Mouse (Mus musculus) C2C12 (cell line): ENCODE measurements around the gene Efcab14. TPM values are rescaled to one million over a fixed set of nuclear protein-coding genes. Genes with fewer than 3 reads are reported as not detected.

Source experiments
- H3K27me3 ChIP-seq: one replicate; pipeline ENCODE4 v1.6.1; 2011; ENCODE audit not compliant: control insufficient read depth, insufficient read depth, insufficient read length
- H3K36me3 ChIP-seq: one replicate; pipeline ENCODE4 v1.6.1; 2011; ENCODE audit not compliant: control insufficient read depth, insufficient read depth
- H3K4me3 ChIP-seq: one replicate; pipeline ENCODE4 v1.5.1; 2011; ENCODE audit warnings: mild to moderate bottlenecking, control low read depth; ENCODE audit not compliant: poor library complexity, insufficient read depth, severe bottlenecking
- H3K79me2 ChIP-seq: one replicate; pipeline ENCODE4 v1.6.1; 2011; ENCODE audit not compliant: control insufficient read depth, insufficient read depth
- H3K79me3 ChIP-seq: one replicate; pipeline ENCODE4 v1.6.1; 2011; ENCODE audit warnings: low read depth, control low read depth
- H3ac ChIP-seq: one replicate; pipeline ENCODE3; 2011; ENCODE audit warnings: low read depth; ENCODE audit not compliant: control insufficient read depth, insufficient read length
- CEBPB ChIP-seq: IDR thresholded peaks from one replicate; pipeline ENCODE4 v1.6.1; 2011; ENCODE audit warnings: low read depth, mild to moderate bottlenecking, control low read depth, moderate library complexity
- CTCF ChIP-seq: IDR thresholded peaks from one replicate; pipeline ENCODE4 v1.5.1; 2011; ENCODE audit not compliant: control insufficient read depth, insufficient read depth, insufficient read length
- FOSL1 ChIP-seq: IDR thresholded peaks from one replicate; pipeline ENCODE4 v1.8.0; 2011; ENCODE audit warnings: mild to moderate bottlenecking, low read length; ENCODE audit not compliant: poor library complexity, insufficient read depth, severe bottlenecking
- MAX ChIP-seq: IDR thresholded peaks from one replicate; pipeline ENCODE4 v1.6.1; 2011; ENCODE audit warnings: mild to moderate bottlenecking, control low read depth
- MYOD1 ChIP-seq: IDR thresholded peaks from one replicate; pipeline ENCODE4 v1.6.1; 2011; ENCODE audit warnings: low read depth; ENCODE audit not compliant: control insufficient read depth, insufficient read length
- MYOG ChIP-seq: IDR thresholded peaks from one replicate; pipeline ENCODE4 v1.6.1; 2011; ENCODE audit not compliant: control insufficient read depth, insufficient read length; ENCODE audit errors: extremely low read depth
- USF1 ChIP-seq: IDR thresholded peaks from one replicate; pipeline ENCODE4 v1.6.1; 2011; ENCODE audit warnings: low read depth, mild to moderate bottlenecking, control low read depth, moderate library complexity
- polyA plus RNA-seq: library from polyadenylated mRNA; unstranded; fragments of >200 nt; fragmentation: generic; extraction: Trizol; gene quantifications from one replicate; pipeline ENCODE4 v1.2.1, GENCODE M21; 2012; ENCODE audit warnings: missing spikeins

The Efcab14 gene
- polyA plus RNA-seq, 1 experiment = 12.6 TPM

DNA sequence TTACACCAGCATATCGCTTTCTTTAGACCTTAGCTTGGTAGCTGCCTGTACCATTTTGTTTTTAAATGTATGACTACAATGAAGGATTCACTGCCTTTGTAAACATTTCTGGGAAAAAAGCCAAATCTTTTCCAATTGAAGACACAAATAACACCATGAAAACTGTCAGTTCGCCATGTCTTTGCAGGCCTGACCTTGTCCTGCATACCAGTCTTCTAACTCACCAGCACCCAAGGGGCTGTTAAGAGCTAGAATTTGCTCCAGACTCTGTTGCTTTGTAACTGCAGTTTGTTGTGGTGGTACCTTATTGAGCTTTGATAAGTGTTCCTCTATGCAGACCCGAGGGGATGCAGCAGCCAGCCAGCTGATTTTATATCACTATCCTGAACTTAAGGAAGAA lies 62.4 kb downstream of the Efcab14 start:
- Histone ChIP-seq H3ac (no peak overlapping the region), H3K36me3 (peaks cover 65% of the 10 kb centered on the region), H3K79me3 (no peaks in the 10 kb centered on the region), H3K79me2 (no peaks in the 10 kb centered on the region), H3K27me3 (no peaks in the 10 kb centered on the region), H3K4me3 (no peak overlapping the region)
- TF ChIP-seq MYOG = no peak
- TF ChIP-seq CTCF = no peak
- no peak for TF ChIP-seq FOSL1
- TF ChIP-seq MYOD1 = no peak
- TF ChIP-seq MAX = no peak
- no peak for TF ChIP-seq CEBPB
- TF ChIP-seq USF1 = no peak

DNA sequence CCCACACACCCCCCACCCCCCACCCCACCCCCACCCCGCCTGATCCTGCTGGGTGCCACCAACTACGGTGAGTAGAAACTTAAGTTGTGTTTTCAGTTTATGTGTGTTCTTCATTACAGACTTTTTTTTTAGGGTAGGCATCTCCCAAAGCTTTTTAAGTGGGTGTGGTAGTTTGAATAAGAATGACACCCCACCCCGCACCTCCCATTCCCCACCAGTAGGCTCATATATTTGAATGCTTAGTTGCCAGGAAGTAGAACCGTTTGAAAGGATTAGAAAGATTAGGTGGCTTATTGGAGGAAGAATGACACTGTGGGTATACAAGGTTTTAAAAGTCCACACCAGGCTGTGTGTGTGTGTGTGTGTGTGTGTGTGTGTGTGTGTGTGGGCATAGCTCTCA lies 74.8 kb downstream of the Efcab14 start:
- no peaks in the 10 kb centered on the region for H3K27me3 ChIP-seq
- H3K79me2 ChIP-seq = no peaks in the 10 kb centered on the region
- no peaks in the 10 kb centered on the region for H3K36me3 ChIP-seq
- TF ChIP-seq FOSL1 (no peak), MAX (no peak), USF1 (no peak), MYOD1 (no peak), CEBPB (no peak), MYOG (no peak), CTCF (no peak)
- no peak overlapping the region for H3ac ChIP-seq
- H3K4me3 ChIP-seq = no peak overlapping the region
- H3K79me3 ChIP-seq = no peaks in the 10 kb centered on the region

DNA sequence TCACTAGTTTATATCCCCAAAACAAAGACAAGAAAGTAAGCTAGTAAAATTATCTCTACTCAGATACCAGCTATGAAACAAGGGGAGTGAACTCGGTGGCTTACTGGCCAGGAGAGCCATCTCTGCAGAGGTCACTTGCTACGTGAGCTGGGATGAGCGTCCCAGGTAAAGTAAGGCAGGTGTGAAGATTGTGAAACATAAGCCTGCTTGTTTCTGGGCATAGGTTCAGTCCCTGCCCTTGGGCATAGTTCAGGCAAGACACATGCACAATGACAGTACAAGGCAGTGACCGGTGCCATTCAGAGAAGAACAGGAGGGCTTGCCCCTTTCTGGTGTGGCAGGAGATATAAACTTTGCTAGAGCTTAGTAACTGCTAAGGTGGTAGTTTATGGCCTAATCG lies 78.1 kb downstream of the Efcab14 start:
- H3K36me3 ChIP-seq = no peaks in the 10 kb centered on the region

DNA sequence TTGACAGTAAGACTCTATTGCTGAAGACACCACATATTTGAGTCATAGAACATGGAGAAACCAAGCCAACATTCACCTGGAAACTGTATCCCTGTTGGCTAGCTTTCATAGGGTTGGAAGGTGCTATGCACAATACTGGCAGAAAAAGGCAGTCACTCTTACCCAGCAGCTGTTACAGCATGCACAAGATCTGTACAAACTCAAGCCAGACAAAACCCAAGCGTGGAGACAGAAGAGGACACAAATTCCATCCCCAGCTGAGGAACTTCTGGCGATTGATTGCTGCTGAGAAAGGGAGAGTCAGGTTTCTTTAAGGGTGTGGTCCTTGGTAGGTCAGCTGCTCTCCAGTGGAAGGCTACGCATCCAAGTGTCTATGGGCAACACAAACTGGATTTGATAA lies 82.7 kb downstream of the Efcab14 start:
- no peak overlapping the region for H3ac ChIP-seq
- H3K36me3 ChIP-seq = no peaks in the 10 kb centered on the region
- no peaks in the 10 kb centered on the region for H3K79me2 ChIP-seq
- no peaks in the 10 kb centered on the region for H3K27me3 ChIP-seq
- H3K79me3 ChIP-seq = no peaks in the 10 kb centered on the region
- no peak overlapping the region for H3K4me3 ChIP-seq
- TF ChIP-seq CTCF (no peak), MYOG (no peak), MAX (no peak), USF1 (no peak), CEBPB (no peak), FOSL1 (no peak), MYOD1 (no peak)

More for the DNA sequence above, 78.1 kb downstream of the Efcab14 start:
- no peak overlapping the region for H3ac ChIP-seq
- TF ChIP-seq CEBPB = no peak
- TF ChIP-seq MAX = no peak
- TF ChIP-seq USF1 = no peak
- no peak for TF ChIP-seq MYOG
- no peak for TF ChIP-seq CTCF
- TF ChIP-seq MYOD1 = no peak
- TF ChIP-seq FOSL1 = no peak
- no peak overlapping the region for H3K4me3 ChIP-seq
- no peaks in the 10 kb centered on the region for H3K27me3 ChIP-seq
- no peaks in the 10 kb centered on the region for H3K79me2 ChIP-seq
- H3K79me3 ChIP-seq = no peaks in the 10 kb centered on the region

DNA sequence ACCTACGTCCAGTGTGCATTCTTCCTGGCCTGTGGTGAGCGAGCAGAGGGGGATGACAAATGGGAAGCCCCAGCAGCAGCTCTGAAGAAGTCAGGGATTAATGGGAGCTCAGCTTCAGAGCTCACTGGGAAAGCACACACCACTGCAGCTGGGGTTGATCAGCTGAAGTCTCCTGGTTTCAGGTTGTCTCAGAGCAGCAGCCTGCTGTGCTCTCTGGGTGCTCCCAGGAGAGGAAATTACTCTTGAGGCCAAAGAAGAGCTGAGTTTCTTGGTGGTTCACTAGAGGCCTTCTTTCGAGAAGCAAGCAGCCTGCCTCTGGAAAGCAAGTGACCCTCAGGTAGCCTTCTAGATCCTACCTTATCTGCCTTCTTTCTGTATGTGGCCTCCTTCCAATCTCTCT lies 83.4 kb downstream of the Efcab14 start:
- no peaks in the 10 kb centered on the region for H3K36me3 ChIP-seq
- TF ChIP-seq MYOG (no peak), MYOD1 (no peak), MAX (no peak), USF1 (no peak), FOSL1 (no peak), CEBPB (no peak), CTCF (no peak)
- no peaks in the 10 kb centered on the region for H3K27me3 ChIP-seq

DNA sequence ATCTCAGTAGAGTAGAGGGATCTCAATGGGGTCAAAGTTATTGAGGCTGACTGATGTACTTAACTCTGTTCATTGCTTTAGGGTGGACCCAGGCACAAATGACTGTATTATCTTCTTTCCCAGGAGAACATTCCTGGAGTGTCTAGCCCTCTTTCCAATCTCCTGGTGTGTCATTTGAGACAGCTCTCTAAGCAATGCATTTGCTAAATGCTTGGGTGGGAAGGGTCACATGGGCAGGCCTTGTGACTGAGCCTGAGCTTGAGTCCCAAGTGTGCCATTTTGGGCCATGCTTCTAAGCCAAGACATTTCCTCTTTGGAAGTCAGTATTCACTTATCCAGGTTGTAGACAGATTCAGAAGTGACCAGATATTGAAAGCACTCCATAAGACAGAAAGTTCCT lies 83.9 kb downstream of the Efcab14 start:
- Histone ChIP-seq H3K36me3 (no peaks in the 10 kb centered on the region), H3ac (no peak overlapping the region)

More for the DNA sequence above, 83.4 kb downstream of the Efcab14 start:
- H3K79me2 ChIP-seq = no peaks in the 10 kb centered on the region
- no peak overlapping the region for H3ac ChIP-seq
- H3K4me3 ChIP-seq = no peak overlapping the region
- H3K79me3 ChIP-seq = no peaks in the 10 kb centered on the region

More for the DNA sequence above, 83.9 kb downstream of the Efcab14 start:
- Histone ChIP-seq H3K79me3 (no peaks in the 10 kb centered on the region), H3K79me2 (no peaks in the 10 kb centered on the region), H3K4me3 (no peak overlapping the region), H3K27me3 (no peaks in the 10 kb centered on the region)
- no peak for TF ChIP-seq FOSL1
- TF ChIP-seq MYOD1 = no peak
- no peak for TF ChIP-seq MYOG
- TF ChIP-seq CEBPB = no peak
- no peak for TF ChIP-seq MAX
